Mouse (Mus musculus) cerebellum, adult 18-20 months (tissue): Measurements from ENCODE around the gene Dnajc6.
A peak's percentile ranks its signal among the peaks of the same experiment; 100 is the strongest.

Source experiments
- DNase-seq, 2 experiments: peaks; one replicate each; pipeline ENCODE4 v3.0.0; 2021

Gene Dnajc6

DNA sequence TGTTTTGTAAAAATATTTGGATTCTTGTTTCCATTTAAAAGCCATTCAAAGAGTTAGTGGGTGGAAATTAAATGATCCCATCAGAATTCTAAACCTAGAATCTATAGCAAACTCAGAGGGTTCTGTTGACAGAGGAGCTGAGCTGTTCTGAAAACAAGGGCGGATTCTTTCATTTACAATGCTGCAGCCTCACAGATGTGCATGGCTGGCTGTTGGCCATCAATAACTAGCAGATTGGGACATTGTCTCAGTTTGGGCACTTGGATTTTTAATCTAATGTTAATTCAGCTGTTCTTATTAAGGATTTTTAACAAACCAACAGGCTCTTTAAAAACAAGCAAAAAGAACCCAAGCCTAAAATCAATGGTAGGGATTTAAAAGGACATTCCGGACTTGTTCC is 75.7 kb downstream of the Dnajc6 start:
- DNase-seq: no peak

DNA sequence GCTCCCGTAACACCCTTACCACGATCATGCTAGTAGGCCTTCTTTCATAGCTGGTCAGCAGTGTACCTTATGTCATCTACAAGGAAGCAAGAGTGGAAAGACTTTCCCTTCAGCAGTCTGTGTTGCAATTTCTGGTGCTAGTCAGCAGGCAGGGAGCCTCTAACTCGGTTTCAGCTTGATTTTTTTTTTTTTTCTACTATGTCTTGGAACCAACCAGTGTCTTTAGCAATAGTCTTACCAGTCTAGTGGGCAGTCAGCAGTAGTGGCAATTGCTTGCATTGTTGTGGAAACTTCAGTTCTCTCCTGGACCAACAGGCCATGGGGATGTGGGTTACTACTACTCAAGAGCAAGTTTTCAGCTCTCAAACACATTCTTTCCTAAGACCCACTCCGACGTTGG is 78.9 kb downstream of the Dnajc6 start:
- no peak for DNase-seq

DNA sequence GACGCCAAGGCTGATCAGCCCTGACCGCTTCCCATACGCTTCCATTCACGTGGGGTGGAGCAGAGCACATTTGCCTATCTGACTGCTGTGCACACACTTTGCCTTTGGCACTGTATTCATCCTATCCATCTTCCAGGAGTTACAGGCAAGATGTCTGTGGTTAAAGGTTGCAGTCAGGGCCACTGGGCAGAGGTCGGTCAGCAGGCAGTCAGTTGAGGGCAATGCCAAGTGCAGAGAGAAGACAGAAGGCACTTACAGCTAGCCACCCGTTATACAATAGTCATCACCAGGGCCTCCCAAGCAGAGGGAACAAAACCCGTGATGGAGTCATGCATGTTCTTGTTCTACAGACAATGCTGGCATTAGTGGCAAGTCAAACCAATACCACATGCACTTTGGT is 82.3 kb downstream of the Dnajc6 start:
- peak in 1 of 2 experiments; percentile 36 for DNase-seq

DNA sequence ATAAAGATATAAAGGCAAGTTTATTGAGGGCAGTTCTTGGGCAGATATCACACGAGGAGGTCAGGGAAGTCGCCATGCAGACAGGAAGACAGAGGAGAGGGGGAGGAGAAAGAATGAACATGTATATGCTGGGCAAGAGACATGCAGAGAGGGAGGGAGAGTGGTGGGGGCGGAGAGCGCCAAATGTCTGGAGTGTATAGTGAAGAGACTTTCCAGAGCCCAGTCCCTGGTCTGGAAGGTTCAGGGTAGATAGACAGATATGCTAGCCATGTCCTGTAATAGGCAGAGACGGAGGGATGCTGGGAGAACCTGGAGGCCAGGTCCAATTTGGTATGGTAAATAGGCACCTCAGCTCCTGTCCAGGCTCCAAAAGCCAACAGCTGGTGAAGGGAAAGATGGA is 83.1 kb downstream of the Dnajc6 start:
- DNase-seq: no peak

DNA sequence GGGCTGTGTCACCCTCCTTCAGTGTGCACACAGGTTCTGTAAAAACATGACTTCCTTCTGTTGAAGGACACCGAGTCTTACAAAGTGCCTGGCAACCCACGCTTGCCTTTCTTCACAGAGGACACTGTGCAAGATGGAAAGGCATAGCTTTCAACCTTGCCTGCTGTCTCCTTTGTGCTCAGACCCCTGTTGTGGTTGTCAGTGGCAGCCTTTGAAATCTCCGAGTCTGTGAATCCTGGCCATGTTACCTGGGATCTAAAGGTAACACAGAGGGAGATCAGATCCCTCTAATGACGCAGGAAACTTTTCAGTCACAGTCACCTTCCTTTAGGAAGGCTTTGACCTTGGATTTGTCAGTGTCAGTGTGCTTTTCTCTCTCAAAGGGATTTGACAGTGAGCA is 84.7 kb downstream of the Dnajc6 start:
- no peak for DNase-seq

DNA sequence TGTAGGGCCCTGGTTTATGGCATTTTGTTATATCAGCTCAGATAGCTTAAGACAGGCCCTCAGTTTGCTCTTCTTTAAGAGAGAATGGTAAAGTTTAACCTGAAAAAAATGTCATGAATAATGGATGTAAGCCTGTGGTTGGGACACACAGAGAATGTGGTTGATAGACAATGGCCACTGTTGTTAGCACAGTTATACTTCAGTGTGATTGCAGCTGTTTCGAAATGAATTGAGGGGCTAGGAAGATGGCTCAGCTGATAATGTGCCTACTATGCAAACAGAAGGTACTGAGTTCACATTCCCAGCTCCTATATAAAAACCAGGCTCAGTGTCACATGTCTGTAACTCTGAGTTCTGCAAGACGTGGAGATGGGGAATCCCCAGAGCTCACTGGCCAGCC is 86.4 kb downstream of the Dnajc6 start:
- DNase-seq: no peak

DNA sequence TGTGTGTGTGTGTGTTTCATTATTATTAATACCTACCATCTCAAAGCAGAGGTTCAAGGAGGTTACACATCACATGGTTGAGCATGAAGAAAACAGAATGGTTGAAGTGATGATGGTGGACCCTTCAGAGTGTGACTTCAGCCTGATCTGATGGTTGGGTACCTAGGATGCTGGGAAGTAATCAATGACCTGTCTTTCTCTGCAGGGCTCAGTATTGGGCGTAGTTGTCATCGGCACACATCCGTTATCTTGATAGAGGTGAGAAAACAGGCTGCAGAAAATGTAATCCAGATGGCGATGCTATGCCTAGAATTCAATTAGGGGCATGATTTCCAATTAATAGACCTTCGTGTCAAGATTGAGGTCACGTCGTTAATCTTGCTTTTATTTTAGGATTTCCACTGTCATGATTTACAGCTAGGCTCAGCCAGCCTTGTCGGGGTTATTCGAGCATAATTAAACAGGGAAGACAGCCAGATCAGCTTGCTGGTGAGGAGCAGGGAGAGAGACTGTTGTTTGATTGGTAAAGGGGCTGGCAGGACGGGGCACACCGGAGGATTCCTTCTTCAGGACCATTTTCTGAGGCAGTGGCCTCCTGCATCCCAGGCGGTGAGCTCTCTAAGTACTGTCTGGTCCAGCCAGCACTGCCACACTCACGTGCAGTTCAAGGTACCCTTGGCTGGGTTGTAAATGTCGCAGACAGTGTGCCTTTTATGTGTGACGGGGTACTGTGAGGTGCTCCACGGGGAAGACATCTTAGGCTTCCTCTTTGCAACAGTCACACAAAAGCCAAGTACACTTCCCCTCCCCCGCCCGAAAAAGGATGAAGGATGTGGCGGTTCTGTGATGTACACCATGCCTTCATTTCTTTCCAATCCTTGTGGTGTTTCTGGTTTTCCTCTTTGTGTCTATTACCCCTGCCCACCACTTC is 88.3 kb downstream of the Dnajc6 start:
- DNase-seq: peak in 1 of 2 experiments; percentile 58

DNA sequence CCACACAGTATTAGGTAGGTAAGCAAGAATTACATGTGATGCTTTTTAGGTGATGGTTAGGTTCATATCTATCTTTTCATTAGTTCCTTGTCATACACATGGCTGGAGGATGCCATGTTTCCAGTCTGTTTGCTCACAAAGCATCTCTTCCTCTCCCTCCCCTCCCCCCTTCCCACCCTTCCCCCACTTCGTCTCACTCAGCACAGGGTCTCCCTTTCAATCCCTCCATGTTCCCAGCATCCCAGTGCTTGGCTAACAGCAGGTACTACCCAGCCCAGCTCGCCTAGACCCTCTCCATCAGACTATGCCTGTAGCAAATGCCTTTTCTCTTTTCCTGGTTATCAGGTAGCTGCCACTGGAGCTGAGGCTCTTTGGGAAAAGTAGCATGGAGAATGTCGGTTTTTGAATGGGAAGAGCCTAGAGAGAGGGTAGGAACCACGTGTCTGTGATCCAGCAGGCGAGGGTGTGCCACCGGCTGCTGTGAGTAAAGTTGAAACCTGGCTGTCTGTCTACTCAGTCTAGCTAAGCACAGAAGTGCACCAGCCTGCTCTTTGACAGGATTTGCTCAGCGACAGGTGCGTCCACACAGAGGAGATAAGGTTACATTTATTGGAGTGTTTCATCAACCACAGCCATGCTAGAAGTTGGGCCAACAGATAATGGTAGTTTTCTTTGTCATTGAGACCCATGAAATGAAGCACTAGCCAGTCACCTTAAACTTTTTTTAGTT is 89.2 kb downstream of the Dnajc6 start:
- no peak for DNase-seq

DNA sequence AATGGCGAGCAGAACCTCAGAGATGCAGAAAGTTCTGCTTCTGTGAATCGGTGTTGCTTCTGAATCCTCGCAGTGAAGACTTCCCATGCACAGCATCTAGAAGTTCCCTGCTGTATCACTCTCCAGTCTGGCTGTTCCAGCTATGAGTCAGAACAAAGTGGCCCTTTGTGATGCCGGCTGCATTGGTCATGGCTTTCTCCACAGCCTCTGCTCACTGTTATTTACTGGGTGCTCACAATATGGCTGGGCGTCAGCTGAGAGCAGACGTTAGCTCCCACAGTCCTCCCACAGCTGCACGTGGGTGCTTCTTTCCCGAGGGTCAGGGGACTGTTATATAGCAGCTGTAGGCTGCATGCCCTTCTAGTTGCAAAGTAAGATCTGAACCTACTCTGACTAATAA is 92.5 kb downstream of the Dnajc6 start:
- peak in 1 of 2 experiments; percentile 28 for DNase-seq

DNA sequence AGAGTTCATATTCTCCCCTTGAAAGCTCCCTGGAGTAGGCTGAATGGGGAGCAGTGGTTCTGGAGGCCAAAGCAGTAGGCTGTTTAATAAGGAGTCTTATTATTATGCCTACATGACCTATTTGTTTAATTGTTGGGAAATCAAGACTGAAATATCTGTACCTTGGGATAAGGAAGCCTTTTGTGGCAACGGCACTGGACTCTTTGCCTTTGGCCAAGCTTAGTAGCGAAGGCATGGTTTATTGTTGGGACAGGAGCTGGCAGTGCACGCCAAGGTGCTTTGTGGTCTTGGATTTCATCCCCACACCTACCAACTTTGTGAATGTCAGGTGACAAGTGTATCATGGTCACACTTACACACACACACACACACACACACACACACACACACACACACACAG is 93.3 kb downstream of the Dnajc6 start:
- DNase-seq: no peak

DNA sequence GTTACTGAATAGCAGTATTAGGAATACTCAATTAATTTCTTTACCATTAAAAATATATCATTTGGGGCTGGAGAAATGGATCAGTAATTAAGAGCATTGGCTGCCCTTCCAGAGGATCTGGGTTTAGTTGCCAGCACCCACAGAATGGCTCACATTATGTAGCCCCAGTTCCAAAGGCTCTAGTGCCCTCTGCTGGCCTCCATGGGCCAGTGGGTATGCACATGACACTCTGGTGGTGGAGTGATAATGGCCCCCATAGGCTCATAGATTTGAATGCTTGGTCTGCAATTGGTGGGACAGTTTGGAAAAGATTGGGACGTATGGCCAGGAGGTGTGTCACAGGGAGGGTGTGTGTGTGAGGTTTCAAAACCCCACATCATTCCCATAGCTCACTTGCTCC is 95.0 kb downstream of the Dnajc6 start:
- no peak for DNase-seq

DNA sequence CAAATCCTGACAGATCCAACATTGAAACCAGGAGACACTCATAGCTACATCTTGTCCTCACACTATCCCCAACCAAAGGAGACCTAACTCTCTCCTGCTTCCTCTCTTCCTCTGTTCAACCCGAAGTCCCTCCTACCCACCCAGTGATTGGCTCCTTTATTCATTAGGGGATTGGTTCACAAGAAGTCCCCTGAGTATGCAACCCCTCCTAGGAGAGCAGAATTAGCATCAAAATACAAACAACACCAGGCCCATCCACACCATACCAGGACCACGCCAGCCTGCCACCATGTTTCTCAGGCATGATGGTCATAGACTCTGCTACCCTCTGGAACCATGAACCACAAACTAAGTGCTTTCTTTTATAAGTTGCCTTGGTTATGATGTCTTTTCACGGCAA is 96.0 kb downstream of the Dnajc6 start:
- DNase-seq: no peak

DNA sequence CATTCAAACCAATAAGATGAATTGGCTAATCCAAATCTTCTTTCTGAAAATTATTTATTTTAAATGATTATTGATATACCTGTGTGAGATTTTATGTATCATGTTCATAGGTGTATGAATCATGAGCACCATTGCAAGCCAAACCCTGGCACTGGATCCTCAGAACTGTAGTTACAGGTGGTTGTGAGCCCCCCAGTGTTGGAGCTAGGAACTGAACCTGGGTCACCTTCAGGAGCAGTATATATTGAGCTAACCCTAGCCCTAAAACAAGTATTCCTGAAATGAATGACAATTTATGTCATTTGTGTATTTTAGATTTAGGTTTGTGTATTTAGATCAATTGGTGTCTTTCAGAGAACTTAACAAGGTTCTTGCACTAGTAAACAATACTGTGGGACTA is 105.3 kb downstream of the Dnajc6 start:
- no peak for DNase-seq

DNA sequence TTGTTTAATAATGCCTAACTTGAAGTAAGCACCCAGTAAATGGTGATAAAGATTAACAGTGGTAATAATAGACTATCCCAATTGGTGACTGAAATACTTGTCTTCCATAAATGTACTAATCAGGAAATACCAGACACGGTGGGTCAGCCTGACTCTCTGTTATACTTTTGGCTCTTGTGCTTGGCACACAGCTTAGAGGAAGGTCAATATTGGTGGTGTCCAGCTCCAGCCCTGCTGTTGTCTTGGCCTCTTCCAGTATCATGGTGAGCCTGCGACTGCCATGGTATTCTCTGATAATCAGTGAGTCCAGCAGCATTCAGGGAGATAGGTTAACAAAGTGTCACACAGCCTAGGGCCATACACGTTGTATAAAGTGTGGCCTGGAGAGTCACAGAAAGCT is 107.2 kb downstream of the Dnajc6 start:
- peak; percentile 51 to 70 for DNase-seq

DNA sequence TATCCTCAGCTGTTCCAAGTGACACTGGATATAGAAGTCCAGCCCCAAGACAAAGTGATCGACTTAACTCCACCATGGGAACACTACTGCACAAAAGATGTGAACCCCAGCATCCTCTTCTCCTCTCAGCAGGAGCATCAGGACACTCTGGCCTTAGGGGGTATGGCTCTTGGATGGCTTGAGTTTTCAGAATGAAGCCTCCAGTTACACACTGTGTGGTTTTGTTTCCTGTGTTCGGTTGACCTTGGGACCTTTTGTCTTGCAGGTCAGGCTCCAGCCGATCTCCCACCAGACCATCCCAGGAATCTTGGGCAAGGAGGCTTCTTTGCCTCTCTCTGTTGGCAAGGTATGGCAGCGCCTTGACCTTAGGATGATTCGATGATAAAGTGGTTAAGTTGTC is 120.1 kb downstream of the Dnajc6 start:
- no peak for DNase-seq

DNA sequence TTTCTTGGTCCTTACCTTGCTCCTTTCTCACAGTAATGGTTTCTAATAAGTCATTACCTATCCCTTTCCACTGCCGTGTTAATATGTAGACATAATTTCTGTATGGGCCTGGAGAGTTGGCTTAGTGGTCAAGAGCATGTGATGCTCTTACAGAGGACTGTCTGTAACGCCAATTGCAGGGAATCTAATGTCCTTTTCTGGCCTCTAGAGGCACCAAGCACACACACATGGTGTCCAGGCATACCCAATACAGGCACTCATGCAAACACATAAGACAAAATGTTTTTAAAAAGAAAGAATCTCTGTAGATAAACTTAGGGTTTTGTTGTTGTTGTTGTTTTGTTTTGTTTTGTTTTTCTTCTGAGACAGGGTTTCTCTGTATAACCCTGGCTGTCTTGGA is 121.3 kb downstream of the Dnajc6 start:
- no peak for DNase-seq

DNA sequence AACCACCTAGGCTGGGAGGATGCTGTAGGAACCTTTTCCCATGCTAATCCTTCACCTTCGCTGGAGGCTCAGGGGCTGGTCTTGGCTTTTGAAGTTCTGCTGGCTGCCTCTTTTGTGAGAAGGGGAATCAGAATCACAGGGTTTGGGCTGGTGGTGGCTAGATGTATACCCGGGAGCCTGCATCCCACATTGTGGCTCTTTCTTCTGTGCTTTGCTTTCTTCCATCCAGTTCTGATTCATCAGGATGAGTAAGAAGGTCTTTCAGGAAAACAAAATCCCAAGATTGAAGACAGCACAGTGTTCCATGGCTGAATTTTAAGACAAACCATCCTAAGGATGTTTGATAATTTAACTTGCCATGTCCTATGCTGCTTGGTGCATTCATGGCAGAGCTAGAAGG is 123.8 kb downstream of the Dnajc6 start:
- DNase-seq: no peak

DNA sequence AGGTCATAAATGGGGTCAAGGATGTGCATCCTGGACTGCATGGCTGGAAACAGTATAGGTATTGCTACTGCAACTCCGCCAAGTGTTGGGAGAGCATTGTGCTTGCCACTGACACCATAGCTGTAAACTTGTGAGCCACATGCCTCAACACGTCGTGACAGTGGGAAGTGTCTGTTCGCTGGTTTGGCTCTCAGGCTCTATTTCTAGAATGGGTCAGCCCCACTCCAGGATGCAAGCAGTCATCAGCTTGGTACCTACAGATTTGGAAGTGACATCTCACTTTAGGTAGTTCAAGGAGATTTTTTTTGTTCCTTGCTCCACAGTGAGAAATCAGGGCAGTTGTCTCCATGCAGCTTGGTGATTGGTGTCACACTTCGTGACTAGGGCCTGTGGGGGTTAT is 124.8 kb downstream of the Dnajc6 start:
- DNase-seq: no peak

DNA sequence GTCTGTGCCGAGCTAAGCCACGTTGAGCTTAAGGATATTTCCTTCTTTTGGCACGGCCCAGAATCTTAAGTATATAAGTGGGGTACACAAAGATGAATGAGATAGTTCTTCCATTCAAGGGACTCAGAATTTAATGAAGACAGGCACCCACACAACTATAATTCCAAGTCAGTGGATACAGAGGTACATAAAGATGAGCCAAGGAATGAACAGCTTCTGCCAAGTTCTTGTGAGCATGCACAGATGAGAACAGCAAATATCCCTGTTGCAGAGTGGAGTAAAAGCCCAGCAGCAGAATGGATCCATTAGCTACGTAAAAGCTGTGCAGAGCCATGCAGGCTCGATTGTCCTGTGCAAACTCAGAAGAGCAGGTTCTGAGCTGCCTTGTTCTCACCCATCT is 128.8 kb downstream of the Dnajc6 start:
- no peak for DNase-seq

DNA sequence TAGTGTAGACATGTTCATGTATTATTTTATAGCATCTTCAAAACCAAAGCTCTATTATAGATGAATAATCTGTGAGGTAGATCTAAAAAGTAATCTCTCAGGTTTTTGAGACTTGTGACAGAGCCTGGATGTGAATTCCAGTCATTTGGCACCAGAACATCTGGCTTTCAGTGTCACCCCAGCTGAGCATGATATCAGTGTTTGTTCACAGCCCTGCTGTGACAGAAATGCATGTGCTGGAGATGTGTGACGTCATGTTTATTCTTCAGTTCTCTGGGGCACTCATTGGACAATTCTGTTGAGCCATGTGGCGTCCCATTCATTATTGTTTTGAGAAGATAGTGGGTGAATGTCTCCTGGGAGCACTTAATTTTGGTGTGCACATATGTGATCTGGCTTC is 139.1 kb downstream of the Dnajc6 start:
- DNase-seq: no peak

DNA sequence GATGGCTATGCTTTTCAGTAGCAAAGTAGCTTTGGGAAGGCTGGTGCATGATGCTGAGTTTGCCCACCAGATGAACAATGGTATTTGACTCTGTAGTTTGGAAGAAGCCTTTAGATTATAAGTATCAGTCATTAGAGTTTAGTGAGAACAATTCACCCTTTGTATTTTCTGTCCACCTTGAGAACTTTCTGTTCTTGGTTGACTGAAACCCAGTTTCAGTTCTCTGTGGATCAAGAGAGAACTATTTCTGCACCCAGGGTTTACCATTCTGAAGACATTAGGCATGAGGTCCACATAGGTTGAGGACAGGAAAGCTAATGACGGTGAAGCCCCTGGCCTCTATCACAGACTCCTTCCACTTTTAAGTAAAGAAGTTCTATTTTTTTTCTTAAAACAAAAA is 141.0 kb downstream of the Dnajc6 start:
- no peak for DNase-seq

DNA sequence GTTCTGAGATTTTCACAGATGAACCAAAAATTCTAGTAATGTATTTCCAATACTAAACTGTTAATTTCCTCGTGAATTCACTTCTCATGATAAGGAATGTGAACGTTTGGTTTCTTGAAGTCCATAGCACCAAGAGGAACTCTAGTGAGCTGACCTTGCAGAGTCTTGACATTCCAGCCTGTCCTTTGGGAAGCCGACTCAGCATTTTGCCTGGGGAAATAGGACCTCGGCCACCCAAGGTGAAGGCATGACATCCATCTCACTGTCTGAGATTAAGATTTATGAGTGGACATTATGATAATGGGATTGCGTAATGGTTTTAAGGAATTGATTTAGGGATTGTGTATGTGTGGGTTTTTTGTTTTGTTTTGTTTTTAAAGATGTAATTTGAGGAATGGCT is 144.2 kb downstream of the Dnajc6 start:
- DNase-seq: no peak

DNA sequence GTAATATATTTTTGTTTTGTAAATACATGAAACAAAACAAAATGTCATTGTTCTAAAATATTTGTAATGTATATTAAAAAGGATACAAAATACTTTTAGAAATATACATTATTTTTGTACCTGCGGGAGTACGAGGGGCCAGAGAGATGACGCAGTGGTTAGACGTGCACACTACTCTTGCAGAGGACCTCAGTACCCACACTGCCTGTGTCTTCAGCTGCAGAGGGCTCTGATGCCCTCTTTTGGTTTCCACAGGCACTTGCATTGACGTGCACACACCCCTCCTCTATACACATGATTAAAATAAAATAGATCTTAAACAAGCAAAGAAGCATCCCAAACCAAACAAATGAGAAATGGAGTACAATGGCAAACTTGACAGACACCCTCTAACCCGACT is 146.3 kb downstream of the Dnajc6 start:
- DNase-seq: no peak

DNA sequence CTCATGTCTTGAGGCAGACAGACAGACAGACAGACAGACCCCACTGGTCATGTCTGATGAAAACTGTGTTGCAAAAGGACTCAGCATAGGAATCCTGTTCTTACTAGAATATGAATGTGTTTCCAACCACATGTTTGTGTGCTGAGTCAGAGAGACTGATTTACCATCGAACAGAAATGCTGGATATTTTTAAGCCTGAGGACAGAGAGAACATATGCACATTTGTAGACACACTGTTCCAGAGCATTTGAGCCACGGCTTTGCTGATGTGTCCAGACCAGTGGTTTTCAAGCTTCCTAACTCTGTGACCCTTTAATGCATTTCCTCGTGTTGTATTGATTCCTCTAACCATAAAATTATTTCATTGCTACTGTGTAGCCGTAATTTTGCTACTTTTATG is 146.8 kb downstream of the Dnajc6 start:
- DNase-seq: no peak

DNA sequence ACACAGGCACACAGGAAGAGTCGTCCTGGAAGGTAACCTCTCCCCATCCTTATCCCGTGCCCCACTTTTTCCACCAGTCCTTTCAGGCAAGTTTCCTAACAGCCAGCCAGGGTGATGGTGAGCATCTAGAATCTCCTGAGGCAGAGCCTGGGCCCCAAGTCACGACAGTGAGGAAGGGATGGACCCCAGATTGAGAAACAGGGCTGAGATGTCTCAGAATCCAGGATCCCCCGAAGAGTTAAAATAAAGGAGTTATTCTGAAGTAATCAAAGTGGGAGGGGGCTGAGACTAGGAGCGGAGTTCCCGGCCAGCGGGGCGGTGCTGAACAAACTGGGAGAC is 150.4 kb downstream of the Dnajc6 start:
- DNase-seq: no peak
